Comparison of ENCODE assay signal across 13 mouse cellular contexts in genomic region chr4:32518842-32519578, GRCm38 (mm10).
DNase-seq lines count a peak whose midpoint lies in the region; ATAC-seq and TF ChIP-seq lines count a peak whose summit lies in the region.
"Had no signal": no experiment of that assay in that cellular context is flagged by ENCODE, and none has a peak within 500 bp of the region (broad histone marks: within the 10 kb centered on the region; RNA-seq: fewer than 3 reads in every experiment).

No protein-coding gene starts in this region.

- no peak for TF ChIP-seq EP300 in heart, postnatal 0 days (IDR thresholded peaks at IDR 0.05; ENCODE audit: low read depth)

- 69% methylated on average over 6 of the region's 6 CpGs for WGBS in hindbrain, embryonic 10.5 days
- WGBS in hindbrain, embryonic 11.5 days = 67% methylated on average over 6 of the region's 6 CpGs
- 30% methylated on average over 6 of the region's 6 CpGs for WGBS in heart, postnatal 0 days
- WGBS in midbrain, embryonic 10.5 days = 65% methylated on average over 6 of the region's 6 CpGs

- ATAC-seq in hindbrain, embryonic 11.5 days (ENCODE audit: low FRiP score) = no peak
- peak; percentile 75 for ATAC-seq in heart, postnatal 0 days (ENCODE audit: insufficient read depth, low read depth)
- ATAC-seq: inflammation-experienced regulatory T-cells, adult 6 months had no signal

- TF ChIP-seq CTCF in heart, postnatal 0 days (IDR thresholded peaks at IDR 0.05; ENCODE audit: low read depth) = no peak

- no peaks in the 10 kb centered on the region for H3K27me3 ChIP-seq in hindbrain, embryonic 10.5 days (ENCODE audit: insufficient read depth, poor library complexity, severe bottlenecking)
- H3K27me3 ChIP-seq in hindbrain, embryonic 11.5 days (ENCODE audit: control insufficient read depth, insufficient read depth, low read length) = no peaks in the 10 kb centered on the region
- no peaks in the 10 kb centered on the region for H3K27me3 ChIP-seq in heart, postnatal 0 days (ENCODE audit: control insufficient read depth, insufficient read depth, low read length)
- H3K27me3 ChIP-seq in midbrain, embryonic 10.5 days (ENCODE audit: low read depth, poor library complexity, severe bottlenecking) = no peaks in the 10 kb centered on the region

- H3K36me3 ChIP-seq in hindbrain, embryonic 10.5 days = no peaks in the 10 kb centered on the region
- no peaks in the 10 kb centered on the region for H3K36me3 ChIP-seq in hindbrain, embryonic 11.5 days (ENCODE audit: control insufficient read depth, insufficient read depth, low read length)
- no peaks in the 10 kb centered on the region for H3K36me3 ChIP-seq in heart, postnatal 0 days (replicated peaks; ENCODE audit: control insufficient read depth, insufficient read depth, low read length)
- no peaks in the 10 kb centered on the region for H3K36me3 ChIP-seq in midbrain, embryonic 10.5 days

- DNase-seq in hindbrain, embryonic 10.5 days (ENCODE audit: low spot score) = no peak
- no peak for DNase-seq in hindbrain, embryonic 11.5 days (ENCODE audit: low spot score)
- DNase-seq in adipocyte (ENCODE audit: low spot score) = peak; percentile 58
- DNase-seq in heart, postnatal 0 days (ENCODE audit: low spot score) = peak; percentile 81
- no peak for DNase-seq in midbrain, embryonic 10.5 days (ENCODE audit: low spot score)
- no peak for DNase-seq in left cerebral cortex, postnatal 14 days (ENCODE audit: low spot score in 2 of 2)
- DNase-seq in left cerebral cortex, adult 18-20 months (ENCODE audit: low spot score in 2 of 2) = no peak
- no peak for DNase-seq in kidney, adult 11 months
- DNase-seq: adrenal gland, postnatal 25 days; cerebellum, adult 8-10 months; thymus, postnatal 4 days had no signal

- H3K4me2 ChIP-seq in hindbrain, embryonic 11.5 days (replicated peaks; ENCODE audit: low read depth, low read length) = no peak overlapping the region
- no peak overlapping the region for H3K4me2 ChIP-seq in heart, postnatal 0 days (ENCODE audit: low read depth, low read length)

- intact Hi-C loops in left cerebral cortex, postnatal 14 days (cut with DNase I) = no loop called here

- peak overlapping the region; percentile 53 for H3K27ac ChIP-seq in hindbrain, embryonic 10.5 days
- H3K27ac ChIP-seq in hindbrain, embryonic 11.5 days (ENCODE audit: low read depth, low read length) = no peak overlapping the region
- H3K27ac ChIP-seq in heart, postnatal 0 days (ENCODE audit: low read depth) = peak overlapping the region; percentile 66
- H3K27ac ChIP-seq in midbrain, embryonic 10.5 days (replicated peaks) = peak overlapping the region; percentile 68

- no peaks in the 10 kb centered on the region for H3K9me3 ChIP-seq in hindbrain, embryonic 10.5 days
- H3K9me3 ChIP-seq in hindbrain, embryonic 11.5 days (ENCODE audit: control insufficient read depth, low read length) = no peaks in the 10 kb centered on the region
- H3K9me3 ChIP-seq in heart, postnatal 0 days (replicated peaks; ENCODE audit: control insufficient read depth, low read length) = no peaks in the 10 kb centered on the region
- H3K9me3 ChIP-seq in midbrain, embryonic 10.5 days (replicated peaks) = no peaks in the 10 kb centered on the region
- H3K9me3 ChIP-seq: megakaryocyte, embryonic 14.5 days had no signal

- no peak overlapping the region for H3K9ac ChIP-seq in hindbrain, embryonic 11.5 days (ENCODE audit: low read depth, low read length)
- no peak overlapping the region for H3K9ac ChIP-seq in heart, postnatal 0 days (replicated peaks; ENCODE audit: low read depth, low read length)

- H3K4me1 ChIP-seq in hindbrain, embryonic 10.5 days (replicated peaks) = peaks cover 63% of the 10 kb centered on the region
- peaks cover 2% of the 10 kb centered on the region; the same call in 1 of the 2 replicates for H3K4me1 ChIP-seq in hindbrain, embryonic 11.5 days (replicated peaks; ENCODE audit: control insufficient read depth, insufficient read depth, low read length)
- peaks cover 37% of the 10 kb centered on the region for H3K4me1 ChIP-seq in heart, postnatal 0 days (ENCODE audit: control insufficient read depth, insufficient read depth)
- peaks cover 62% of the 10 kb centered on the region for H3K4me1 ChIP-seq in midbrain, embryonic 10.5 days
- H3K4me1 ChIP-seq: megakaryocyte, embryonic 14.5 days had no signal

- no peak overlapping the region for H3K4me3 ChIP-seq in hindbrain, embryonic 10.5 days
- no peak overlapping the region for H3K4me3 ChIP-seq in hindbrain, embryonic 11.5 days (ENCODE audit: low read depth, low read length)
- no peak overlapping the region for H3K4me3 ChIP-seq in heart, postnatal 0 days (ENCODE audit: low read depth, low read length)
- H3K4me3 ChIP-seq in midbrain, embryonic 10.5 days = no peak overlapping the region
- H3K4me3 ChIP-seq: megakaryocyte, embryonic 14.5 days had no signal

Comparison
In these comparisons a context has a peak if more than half of its experiments do, and no peak if none do; other contexts are left out.
1. DNase-seq: peak in adipocyte (single experiment) and heart, postnatal 0 days (single experiment); none in hindbrain, embryonic 10.5 days (single experiment), hindbrain, embryonic 11.5 days (single experiment), midbrain, embryonic 10.5 days (single experiment), left cerebral cortex, postnatal 14 days (0 of 2), left cerebral cortex, adult 18-20 months (0 of 2) and kidney, adult 11 months (single experiment).